11 mouse cellular contexts compared by ENCODE assay signal in the genomic region with DNA sequence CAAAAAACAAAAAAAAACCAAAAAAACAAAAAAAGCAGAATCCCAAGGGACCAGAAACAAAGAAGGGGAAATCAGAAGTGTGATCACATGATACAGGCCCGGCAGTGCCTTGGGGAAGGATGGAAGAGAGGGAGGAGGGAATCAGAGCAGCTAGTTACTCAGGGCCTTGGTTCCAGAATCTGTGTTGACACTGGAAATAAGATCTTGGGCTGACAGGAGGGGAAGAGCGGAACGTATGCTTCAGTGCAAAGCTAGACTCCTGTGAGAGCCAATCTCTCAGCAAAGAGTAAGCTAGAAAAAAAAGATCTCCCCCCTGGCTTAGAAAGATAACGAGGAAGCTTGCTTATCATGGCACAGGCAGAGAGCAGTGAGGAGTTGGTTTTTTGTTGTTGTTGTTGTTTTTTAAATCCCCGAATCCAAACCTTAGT. TPM values are rescaled to one million over a fixed set of nuclear protein-coding genes. Genes with fewer than 3 reads are reported as not detected.
A peak's percentile ranks its signal among the peaks of the same experiment; 100 is the strongest.
DNase-seq lines count a peak whose midpoint lies in the region; ATAC-seq and TF ChIP-seq lines count a peak whose summit lies in the region.
"Had no signal": no experiment of that assay in that cellular context is flagged by ENCODE, and none has a peak within 500 bp of the region (broad histone marks: within the 10 kb centered on the region; RNA-seq: fewer than 3 reads in every experiment).

No protein-coding gene starts in this region.

- DNase-seq in MEL (ENCODE audit: low read depth, low spot score): peak; percentile 70
- peak; percentile 41 for DNase-seq in MN1 (ENCODE audit: low spot score)
- no peak for DNase-seq in spleen, adult 12 weeks (ENCODE audit: low spot score)
- DNase-seq in urinary bladder, postnatal 10 days (ENCODE audit: low spot score): no peak
- no peak for DNase-seq in lung, adult 2 months
- DNase-seq in ovary, postnatal 14 days (ENCODE audit: low spot score): no peak
- DNase-seq: kidney, adult 18-20 months; right cerebral cortex, postnatal 4 days had no signal

- no peaks in the 10 kb centered on the region for H3K9me3 ChIP-seq in MEL (replicated peaks; ENCODE audit: insufficient read depth, low read length)
- no peaks in the 10 kb centered on the region for H3K9me3 ChIP-seq in forebrain, embryonic 15.5 days
- H3K9me3 ChIP-seq in liver, embryonic 16.5 days (replicated peaks; ENCODE audit: control insufficient read depth, low read length): no peaks in the 10 kb centered on the region

- no peak for TF ChIP-seq RAD21 in MEL (IDR thresholded peaks at IDR 0.05; ENCODE audit: low read depth, low read length)

- H3K27ac ChIP-seq in MEL (ENCODE audit: control insufficient read depth, low read depth, low read length): no peak overlapping the region
- peak overlapping the region; percentile 69 for H3K27ac ChIP-seq in forebrain, embryonic 15.5 days (replicated peaks)
- H3K27ac ChIP-seq in liver, embryonic 16.5 days (ENCODE audit: low read length): no peak overlapping the region
- H3K27ac ChIP-seq: macrophage had no signal

- peaks cover 2 to 16% of the 10 kb centered on the region in 2 experiments; a peak in 2 of 4 replicates for H3K4me1 ChIP-seq in MEL (ENCODE audit: control insufficient read depth in 1 of 2, insufficient read depth in 2 of 2, low read length in 2 of 2)
- H3K4me1 ChIP-seq in forebrain, embryonic 15.5 days: peaks cover 32% of the 10 kb centered on the region
- H3K4me1 ChIP-seq in liver, embryonic 16.5 days (ENCODE audit: control insufficient read depth, low read depth, low read length): no peaks in the 10 kb centered on the region; the same call in 1 of the 2 replicates
- no peaks in the 10 kb centered on the region for H3K4me1 ChIP-seq in lung, adult 2 months (ENCODE audit: control insufficient read depth, insufficient read depth, low read length)

- no peak for TF ChIP-seq CTCF in MEL (IDR thresholded peaks at IDR 0.05 in 2 of 3, conservative IDR thresholded peaks at IDR 0.05 in 1 of 3; ENCODE audit: control insufficient read depth in 1 of 3, insufficient read depth in 1 of 3, low read depth in 2 of 3, low read length in 3 of 3, poor library complexity in 1 of 3, severe bottlenecking in 1 of 3)
- TF ChIP-seq CTCF in lung, adult 2 months (IDR thresholded peaks at IDR 0.05; ENCODE audit: insufficient read depth, low read length): no peak

- no peaks in the 10 kb centered on the region for H3K79me2 ChIP-seq in MEL (ENCODE audit: control insufficient read depth, insufficient read depth, low read length, poor library complexity)

- H3K27me3 ChIP-seq in MEL (ENCODE audit: control insufficient read depth in 1 of 2, insufficient read depth in 2 of 2, low read length in 2 of 2): no peaks in the 10 kb centered on the region; a peak in 1 of 4 replicates
- no peaks in the 10 kb centered on the region for H3K27me3 ChIP-seq in forebrain, embryonic 15.5 days
- H3K27me3 ChIP-seq in liver, embryonic 16.5 days (ENCODE audit: control insufficient read depth, insufficient read depth, low read depth, low read length): peaks cover 22% of the 10 kb centered on the region

- H3K9ac ChIP-seq in MEL (ENCODE audit: control insufficient read depth, low read depth, low read length, poor library complexity, severe bottlenecking): no peak overlapping the region
- no peak overlapping the region for H3K9ac ChIP-seq in forebrain, embryonic 15.5 days (replicated peaks)
- no peak overlapping the region for H3K9ac ChIP-seq in liver, embryonic 16.5 days (ENCODE audit: low read depth, low read length)

- H3K36me3 ChIP-seq in MEL (ENCODE audit: control insufficient read depth in 1 of 2, insufficient read depth in 2 of 2, low read length in 2 of 2): peaks cover 0 to 9% of the 10 kb centered on the region in 2 experiments; a peak in 2 of 4 replicates
- H3K36me3 ChIP-seq in forebrain, embryonic 15.5 days: no peaks in the 10 kb centered on the region
- no peaks in the 10 kb centered on the region for H3K36me3 ChIP-seq in liver, embryonic 16.5 days (ENCODE audit: control insufficient read depth, insufficient read depth)

- no peak overlapping the region for H3K4me2 ChIP-seq in forebrain, embryonic 15.5 days (replicated peaks)
- H3K4me2 ChIP-seq in liver, embryonic 16.5 days (ENCODE audit: low read depth, low read length): no peak overlapping the region

- peak; percentile 78 to 85 for TF ChIP-seq EP300 in MEL (IDR thresholded peaks at IDR 0.05; ENCODE audit: low read depth in 1 of 2, low read length in 2 of 2)

- WGBS in forebrain, embryonic 15.5 days: 34% methylated on average over 5 of the region's 5 CpGs
- 13% methylated on average over 5 of the region's 5 CpGs for whole genome bisulfite sequencing in liver, embryonic 16.5 days (ENCODE audit: insufficient replicate concordance)
- 53% methylated on average over 5 of the region's 5 CpGs for WGBS in lung, adult 2 months

- H3K4me3 ChIP-seq in MEL (ENCODE audit: control insufficient read depth in 1 of 2, insufficient read depth in 1 of 2, low read depth in 2 of 2, low read length in 2 of 2): no peak overlapping the region
- no peak overlapping the region for H3K4me3 ChIP-seq in forebrain, embryonic 15.5 days
- H3K4me3 ChIP-seq in liver, embryonic 16.5 days (ENCODE audit: low read depth, low read length): no peak overlapping the region
- no peak overlapping the region for H3K4me3 ChIP-seq in lung, adult 2 months (replicated peaks; ENCODE audit: extremely low read depth, low read depth, low read length)

- TF ChIP-seq POLR2A in MEL (IDR thresholded peaks at IDR 0.05; ENCODE audit: control insufficient read depth in 1 of 2, insufficient read depth in 1 of 2, low read depth in 1 of 2, low read length in 2 of 2, poor library complexity in 1 of 2): no peak
- no peak for TF ChIP-seq POLR2A in lung, adult 2 months (IDR thresholded peaks at IDR 0.05; ENCODE audit: borderline replicate concordance, extremely low read depth, low read depth, low read length)

- ATAC-seq in forebrain, embryonic 15.5 days (replicated peaks): 0 out of 2 replicates have a peak, but pooled peaks have one; percentile 24
- ATAC-seq in liver, embryonic 16.5 days (ENCODE audit: low read depth): peak; percentile 41; the same call in 1 of the 2 replicates

TF ChIP-seq in MEL, 35 proteins besides CTCF, POLR2A, EP300 and RAD21 (continues in another document):
- TF ChIP-seq USF1 (IDR thresholded peaks at IDR 0.05; ENCODE audit: low read depth, low read length) (peak; percentile 45; the same call in 1 of the 2 replicates), ELF1 (IDR thresholded peaks at IDR 0.05; ENCODE audit: low read depth, low read length) (no peak), RCOR1 (IDR thresholded peaks at IDR 0.05; ENCODE audit: low read depth, low read length) (peak; percentile 94), NRF1 (IDR thresholded peaks at IDR 0.05; ENCODE audit: insufficient read depth, low read depth, low read length, poor library complexity, severe bottlenecking) (no peak), ZMIZ1 (IDR thresholded peaks at IDR 0.05; ENCODE audit: low read depth, low read length) (no peak), MAFK (IDR thresholded peaks at IDR 0.05; ENCODE audit: borderline replicate concordance, low read depth, low read length) (no peak), MXI1 (IDR thresholded peaks at IDR 0.05; ENCODE audit: low read depth, low read length) (no peak; the same call in 1 of the 2 replicates), CHD2 (IDR thresholded peaks at IDR 0.05; ENCODE audit: low read length) (no peak), MYB (IDR thresholded peaks at IDR 0.05; ENCODE audit: low read depth, low read length) (no peak), POLR2AphosphoS5 (IDR thresholded peaks at IDR 0.05; ENCODE audit: borderline replicate concordance, low read depth, low read length) (no peak), MAX (IDR thresholded peaks at IDR 0.05; ENCODE audit: low read length) (no peak), GATA1 (IDR thresholded peaks at IDR 0.05; ENCODE audit: low read depth, low read length) (peak; percentile 93), UBTF (IDR thresholded peaks at IDR 0.05; ENCODE audit: borderline replicate concordance, insufficient read depth, low read depth, low read length) (no peak), BHLHE40 (IDR thresholded peaks at IDR 0.05; ENCODE audit: borderline replicate concordance, low read depth, low read length) (peak; percentile 74), HCFC1 (IDR thresholded peaks at IDR 0.05; ENCODE audit: low read depth, low read length) (no peak), ZNF384 (IDR thresholded peaks at IDR 0.05; ENCODE audit: low read depth, low read length) (peak; percentile 95), TBP (IDR thresholded peaks at IDR 0.05; ENCODE audit: low read depth, low read length) (no peak), NELFE (IDR thresholded peaks at IDR 0.05; ENCODE audit: low read depth, low read length) (no peak), POLR2AphosphoS2 (IDR thresholded peaks at IDR 0.05; ENCODE audit: low read length) (no peak), ETS1 (IDR thresholded peaks at IDR 0.05; ENCODE audit: low read depth, low read length) (peak; percentile 63), E2F4 (IDR thresholded peaks at IDR 0.05; ENCODE audit: borderline replicate concordance, low read depth, low read length) (no peak), MAZ (IDR thresholded peaks at IDR 0.05; ENCODE audit: low read depth, low read length) (no peak), TCF12 (IDR thresholded peaks at IDR 0.05; ENCODE audit: low read depth, low read length) (peak; percentile 93), MEF2A (IDR thresholded peaks at IDR 0.05; ENCODE audit: extremely low read depth, insufficient replicate concordance, low read depth, low read length, poor library complexity, severe bottlenecking) (no peak), CHD1 (IDR thresholded peaks at IDR 0.05; ENCODE audit: low read depth, low read length) (no peak), GABPA (IDR thresholded peaks at IDR 0.05; ENCODE audit: low read depth, low read length) (no peak)

RNA-seq across cellular contexts. Expression of a gene that starts 26.1 kb away (rescaled TPM):
- 4.8 and 7.4 TPM in 2 replicates for total RNA-seq in MEL (2012; rRNA removed)
- polyA plus RNA-seq in MEL (2012; ENCODE audit: insufficient read depth in 1 of 2, insufficient read length in 2 of 2, low read depth in 1 of 2, low replicate concordance in 2 of 2, missing spikeins in 1 of 2): 10 to 100 TPM in 1 of 2 experiments, not detected in 1; 10.5 TPM
- polyA plus RNA-seq in forebrain, embryonic 15.5 days (2015; fragmentation: Nextera tagmentation; extraction: Ambion mirVana): 1.6 and 1.8 TPM in 2 replicates
- polyA plus RNA-seq in liver, embryonic 16.5 days (2015; fragmentation: Nextera tagmentation; extraction: Ambion mirVana): 12.5 and 14.3 TPM in 2 replicates
- 13.7 and 19.3 TPM in 2 replicates for polyA plus RNA-seq in lung, adult 2 months (2012; rRNA removed)

RNA-seq across cellular contexts. Expression of a gene that starts 30.1 kb away (rescaled TPM):
- total RNA-seq in MEL (2012; rRNA removed): 19.5 and 19.6 TPM in 2 replicates
- 10 to 100 TPM in 1 of 2 experiments, not detected in 1; 57.3 TPM for polyA plus RNA-seq in MEL (2012; ENCODE audit: insufficient read depth in 1 of 2, insufficient read length in 2 of 2, low read depth in 1 of 2, low replicate concordance in 2 of 2, missing spikeins in 1 of 2)
- polyA plus RNA-seq in forebrain, embryonic 15.5 days (2015; fragmentation: Nextera tagmentation; extraction: Ambion mirVana): 31.3 and 35.9 TPM in 2 replicates
- 15.8 and 16.6 TPM in 2 replicates for polyA plus RNA-seq in liver, embryonic 16.5 days (2015; fragmentation: Nextera tagmentation; extraction: Ambion mirVana)
- 38.6 and 43.5 TPM in 2 replicates for polyA plus RNA-seq in lung, adult 2 months (2012; rRNA removed)

Comparison
In these comparisons a context has a peak if more than half of its experiments do, and no peak if none do; other contexts are left out.
1. DNase-seq: peak in MEL (single experiment) and MN1 (single experiment); none in spleen, adult 12 weeks (single experiment), urinary bladder, postnatal 10 days (single experiment), lung, adult 2 months (single experiment) and ovary, postnatal 14 days (single experiment).